Mouse (Mus musculus): ENCODE results near the gene Rln3.

Rln3 gene

DNA sequence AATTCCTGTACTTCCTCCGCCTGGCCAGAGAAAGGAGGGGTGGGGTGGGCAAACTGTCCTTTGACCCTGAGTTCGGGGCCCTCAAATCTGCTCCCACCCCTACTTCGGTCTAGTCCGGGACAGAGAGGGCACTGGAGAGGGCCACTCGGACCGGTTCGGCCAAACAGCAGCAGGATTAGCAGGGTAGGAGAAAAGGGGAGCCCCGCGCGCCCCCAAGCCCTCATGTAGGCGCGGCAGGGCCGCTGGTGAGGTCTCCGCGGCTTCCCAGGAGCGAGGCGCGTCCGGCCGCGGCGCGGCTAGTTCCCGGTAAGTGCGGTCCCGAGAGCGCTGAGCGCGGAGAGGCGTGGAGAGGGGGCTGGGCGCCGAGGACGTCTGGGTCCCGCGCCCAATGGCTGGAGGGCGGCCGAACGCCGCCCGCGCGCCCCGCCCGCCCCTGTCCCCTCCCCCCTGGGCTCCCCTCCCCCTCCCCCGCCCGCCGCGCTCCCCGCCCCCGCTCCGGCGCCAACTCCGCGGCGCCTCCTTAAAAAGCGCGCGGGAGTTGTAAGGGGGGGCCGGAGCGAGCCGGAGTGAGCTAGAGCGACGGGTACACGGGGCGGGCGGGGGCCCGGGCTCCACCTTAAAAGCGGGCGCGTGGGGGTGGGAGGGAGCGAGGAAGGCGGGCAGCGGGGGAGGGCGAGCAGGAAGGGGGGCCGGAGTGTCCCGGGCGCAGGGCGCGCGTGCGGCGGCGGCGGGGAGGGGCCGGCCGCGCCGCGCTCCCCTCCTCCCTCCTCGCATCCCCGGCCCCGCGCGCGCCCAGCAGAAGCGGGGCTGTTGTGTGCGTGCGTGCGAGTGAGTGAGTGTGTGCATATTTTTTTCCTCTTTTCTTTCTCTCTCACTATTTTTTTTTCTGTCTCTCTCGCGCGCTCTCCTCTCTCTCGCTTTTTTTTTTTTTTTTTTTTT, 48.0 kb downstream of the Rln3 start:
- DNase-seq (ENCODE audit: low read depth, low spot score): peak; percentile 73

DNA sequence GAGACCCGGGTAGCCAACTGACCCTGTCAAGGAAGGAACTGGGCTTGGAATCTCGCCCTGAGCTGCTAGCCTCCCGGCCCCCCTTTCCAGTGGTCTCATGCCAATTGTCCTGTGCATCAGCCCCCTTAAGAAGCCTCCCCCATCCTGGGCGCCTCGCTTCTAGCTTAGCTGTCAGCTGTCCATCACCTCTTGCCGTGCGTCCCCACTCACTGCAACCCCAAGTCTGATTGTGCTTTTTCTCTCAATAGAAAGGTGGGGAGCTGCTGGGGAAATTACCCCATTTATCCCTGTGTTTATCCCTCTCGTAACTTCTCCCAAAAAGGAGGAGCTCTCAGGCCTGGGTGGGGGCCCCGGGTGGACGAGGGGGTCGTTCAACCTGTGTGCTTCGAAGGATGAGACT, 48.8 kb downstream of the Rln3 start:
- DNase-seq (ENCODE audit: low read depth, low spot score): no peak

DNA sequence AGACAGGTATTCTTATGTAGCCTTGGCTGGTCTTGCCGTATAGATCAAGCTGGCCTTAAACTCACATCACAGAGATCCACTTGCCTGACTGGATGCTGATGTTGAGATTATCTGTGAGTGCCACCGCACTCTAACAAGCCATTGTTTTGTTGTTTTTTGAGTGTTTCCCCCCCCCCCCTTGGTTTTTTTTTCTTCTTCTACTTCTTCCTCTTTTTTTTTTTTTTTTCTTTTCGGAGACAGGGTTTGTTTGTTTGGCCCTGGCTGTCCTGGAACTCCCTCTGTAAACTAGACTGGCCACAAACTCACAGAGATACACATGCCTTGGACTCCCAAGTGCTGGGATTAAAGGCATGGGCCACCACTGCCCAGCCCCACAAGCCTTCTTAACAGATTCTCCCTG, 50.8 kb downstream of the Rln3 start:
- no peak for DNase-seq (ENCODE audit: low read depth, low spot score)

All from brain, embryonic 18.5 days (tissue).